Mouse (Mus musculus) kidney, embryonic 16.5 days (tissue): ENCODE measurements around the gene Prkd2. TPM values are rescaled to one million over a fixed set of nuclear protein-coding genes. Genes with fewer than 3 reads are reported as not detected.

Experiments used
- ATAC-seq: fragments of 200-750 bp; cut with Nextera tagmentation; 2 replicates; pipeline ENCODE4 v1.8.0; 2017; ENCODE audit warnings: moderate TSS enrichment; ENCODE audit not compliant: low FRiP score, low TSS enrichment
- H3K27ac ChIP-seq: fragments of 300-500 bp; sonication (generic); 2 replicates; pipeline ENCODE4 v1.5.1; 2014; ENCODE audit warnings: low read length
- H3K27me3 ChIP-seq: fragments of 300-500 bp; sonication (generic); 2 replicates; pipeline ENCODE4 v1.6.1; 2014; ENCODE audit warnings: low read length, control low read depth, mixed read lengths; ENCODE audit not compliant: insufficient read depth
- H3K36me3 ChIP-seq: fragments of 300-500 bp; sonication (generic); 2 replicates; pipeline ENCODE4 v1.6.1; 2014; ENCODE audit warnings: low read length, control low read depth, mixed read lengths; ENCODE audit not compliant: insufficient read depth
- H3K4me1 ChIP-seq: fragments of 300-500 bp; sonication (generic); 2 replicates; pipeline ENCODE4 v1.6.1; 2014; ENCODE audit warnings: low read length, control low read depth, mixed read lengths; ENCODE audit not compliant: insufficient read depth
- H3K4me2 ChIP-seq: fragments of 300-500 bp; sonication (generic); replicated peaks from 2 replicates; pipeline ENCODE4 v1.6.1; 2014; ENCODE audit warnings: low read depth, low read length
- H3K4me3 ChIP-seq: fragments of 300-500 bp; sonication (generic); 2 replicates; pipeline ENCODE4 v1.5.1; 2014; ENCODE audit warnings: mild to moderate bottlenecking, low read length
- H3K9ac ChIP-seq: fragments of 300-500 bp; sonication (generic); replicated peaks from 2 replicates; pipeline ENCODE4 v1.6.1; 2014; ENCODE audit warnings: low read length
- H3K9me3 ChIP-seq: fragments of 300-500 bp; sonication (generic); 2 replicates; pipeline ENCODE4 v1.6.1; 2016; ENCODE audit warnings: low read length, control low read depth
- WGBS: fragments of 180-500 bp; shearing (Covaris S2); extraction: QIAGEN DNeasy Blood & Tissue Kit; methylation state at CpG from one replicate; pipeline ENCODE4 v1.1.7; 2014; 5-methylcytosine and 5-hydroxymethylcytosine counted together
- polyA plus RNA-seq: library from polyadenylated mRNA; unstranded; fragments of >200 nt; fragmentation: Nextera tagmentation; extraction: Ambion mirVana; gene quantifications from 2 replicates; pipeline ENCODE4 v1.2.1, GENCODE M21; 2015

Gene Prkd2
- polyA plus RNA-seq, 1 experiment from 2014 or later = 16.2 TPM

GRCm38 (mm10) chr7:16919395-16920149 lies 76.9 kb downstream of the Prkd2 start:
- WGBS = 74% methylated on average over 13 of the region's 13 CpGs
- Histone ChIP-seq H3K9me3 (no peaks in the 10 kb centered on the region), H3K4me2 (peak overlapping the region; percentile 12), H3K4me1 (peaks cover 48% of the 10 kb centered on the region), H3K36me3 (peaks cover 48% of the 10 kb centered on the region), H3K27me3 (no peaks in the 10 kb centered on the region), H3K9ac (peak overlapping the region; percentile 39; the same call in 1 of the 2 replicates), H3K4me3 (no peak overlapping the region), H3K27ac (no peak overlapping the region)
- ATAC-seq = no peak

Other genes starting within 250 kb of the Prkd2 start
- 17.3 and 18.9 TPM in 2 replicates for gene Arhgap35, start 227.9 kb upstream of the Prkd2 start, polyA plus RNA-seq
- gene Ceacam15, start 167.2 kb upstream of the Prkd2 start, polyA plus RNA-seq = not detected in 2 replicates
- not detected in 2 replicates for gene Ceacam9, start 121.0 kb upstream of the Prkd2 start, polyA plus RNA-seq
- 269 and 282 TPM in 2 replicates for gene Ap2s1, start 104.5 kb upstream of the Prkd2 start, polyA plus RNA-seq
- 49.2 and 51.0 TPM in 2 replicates for gene Slc1a5, start 61.6 kb upstream of the Prkd2 start, polyA plus RNA-seq
- 98.4 and 111 TPM in 2 replicates for gene Strn4, start 27.0 kb upstream of the Prkd2 start, polyA plus RNA-seq
- 36.3 and 36.6 TPM in 2 replicates for gene Fkrp, start 26.2 kb upstream of the Prkd2 start, polyA plus RNA-seq
- gene Dact3, start 32.4 kb downstream of the Prkd2 start, polyA plus RNA-seq = 2.0 and 2.1 TPM in 2 replicates
- 7.7 and 10.5 TPM in 2 replicates for gene Gng8, start 48.9 kb downstream of the Prkd2 start, polyA plus RNA-seq
- gene Ptgir, start 63.6 kb downstream of the Prkd2 start, polyA plus RNA-seq = 1.9 and 2.6 TPM in 2 replicates
- 145 and 154 TPM in 2 replicates for gene Calm3, start 81.2 kb downstream of the Prkd2 start, polyA plus RNA-seq
- 7.4 and 7.5 TPM in 2 replicates for gene Pnmal2, start 101.8 kb downstream of the Prkd2 start, polyA plus RNA-seq
- 0.62 and 0.65 TPM in 2 replicates for gene Pnmal1, start 116.8 kb downstream of the Prkd2 start, polyA plus RNA-seq
- gene Gm42372, start 140.2 kb downstream of the Prkd2 start, polyA plus RNA-seq = 0.20 and 0.26 TPM in 2 replicates
- 49.6 and 53.8 TPM in 2 replicates for gene Ccdc8, start 149.8 kb downstream of the Prkd2 start, polyA plus RNA-seq
- 122 and 125 TPM in 2 replicates for gene Ppp5c, start 185.0 kb downstream of the Prkd2 start, polyA plus RNA-seq
- gene Hif3a, start 219.5 kb downstream of the Prkd2 start, polyA plus RNA-seq = 25.2 and 26.1 TPM in 2 replicates
- 0.19 TPM in 2 replicates for gene Psg16, start 231.1 kb downstream of the Prkd2 start, polyA plus RNA-seq